Comparison of ENCODE assay signal across 16 mouse cellular contexts in the genomic region with DNA sequence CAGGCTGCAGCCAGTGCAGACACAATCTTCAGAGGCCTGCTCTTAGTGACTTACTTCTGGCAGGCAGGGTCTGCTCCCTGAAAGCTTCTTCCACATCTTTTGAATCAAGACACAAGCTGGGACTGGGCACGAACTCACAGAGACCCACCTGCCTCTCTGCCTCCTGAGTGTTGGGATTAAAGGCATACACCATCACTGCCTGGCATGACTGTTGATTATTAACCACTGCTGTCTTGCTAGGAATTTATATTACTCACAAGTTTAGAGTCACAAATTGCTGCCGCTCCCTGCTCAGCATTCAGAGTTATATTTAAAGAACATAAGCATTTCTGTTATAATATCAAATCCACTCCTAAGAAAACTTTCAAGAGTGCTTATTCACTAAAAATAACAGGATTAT. TPM values are rescaled to one million over a fixed set of nuclear protein-coding genes. Genes with fewer than 3 reads are reported as not detected.
DNase-seq lines count a peak whose midpoint lies in the region; ATAC-seq lines count a peak whose summit lies in the region.
"Had no signal": no experiment of that assay in that cellular context is flagged by ENCODE, and none has a peak within 500 bp of the region (broad histone marks: within the 10 kb centered on the region; RNA-seq: fewer than 3 reads in every experiment).

No protein-coding gene starts in this region.

- peaks cover 24% of the 10 kb centered on the region for H3K36me3 ChIP-seq in kidney, embryonic 15.5 days
- peaks cover 48% of the 10 kb centered on the region for H3K36me3 ChIP-seq in embryonic facial prominence, embryonic 10.5 days (replicated peaks)
- H3K36me3 ChIP-seq in embryonic facial prominence, embryonic 15.5 days, result peaks cover 3% of the 10 kb centered on the region; the same call in 1 of the 2 replicates
- peaks cover 33% of the 10 kb centered on the region for H3K36me3 ChIP-seq in limb, embryonic 12.5 days
- H3K36me3 ChIP-seq: hindbrain, embryonic 15.5 days had no signal

- no peak overlapping the region for H3K4me2 ChIP-seq in kidney, embryonic 15.5 days
- no peak overlapping the region for H3K4me2 ChIP-seq in embryonic facial prominence, embryonic 15.5 days (replicated peaks)
- no peak overlapping the region for H3K4me2 ChIP-seq in limb, embryonic 12.5 days
- H3K4me2 ChIP-seq: hindbrain, embryonic 15.5 days had no signal

- no peaks in the 10 kb centered on the region for H3K27me3 ChIP-seq in kidney, embryonic 15.5 days
- no peaks in the 10 kb centered on the region for H3K27me3 ChIP-seq in embryonic facial prominence, embryonic 10.5 days (replicated peaks; ENCODE audit: low read depth, poor library complexity, severe bottlenecking)
- H3K27me3 ChIP-seq in embryonic facial prominence, embryonic 15.5 days, result no peaks in the 10 kb centered on the region
- no peaks in the 10 kb centered on the region for H3K27me3 ChIP-seq in limb, embryonic 12.5 days
- H3K27me3 ChIP-seq: hindbrain, embryonic 15.5 days had no signal

- H3K4me1 ChIP-seq in kidney, embryonic 15.5 days, result peaks cover 30% of the 10 kb centered on the region
- H3K4me1 ChIP-seq in embryonic facial prominence, embryonic 10.5 days, result peaks cover 23% of the 10 kb centered on the region
- H3K4me1 ChIP-seq in embryonic facial prominence, embryonic 15.5 days, result peaks cover 27% of the 10 kb centered on the region
- peaks cover 34% of the 10 kb centered on the region for H3K4me1 ChIP-seq in limb, embryonic 12.5 days (replicated peaks)

- H3K9me3 ChIP-seq in kidney, embryonic 15.5 days (replicated peaks), result peaks cover 5% of the 10 kb centered on the region; the same call in 1 of the 2 replicates
- peaks cover 15% of the 10 kb centered on the region for H3K9me3 ChIP-seq in embryonic facial prominence, embryonic 10.5 days
- no peaks in the 10 kb centered on the region for H3K9me3 ChIP-seq in embryonic facial prominence, embryonic 15.5 days (replicated peaks)
- H3K9me3 ChIP-seq in limb, embryonic 12.5 days, result peaks cover 8% of the 10 kb centered on the region; the same call in 1 of the 2 replicates
- H3K9me3 ChIP-seq: hindbrain, embryonic 15.5 days had no signal

- H3K4me3 ChIP-seq in kidney, embryonic 15.5 days (replicated peaks), result no peak overlapping the region
- H3K4me3 ChIP-seq in embryonic facial prominence, embryonic 10.5 days, result no peak overlapping the region
- H3K4me3 ChIP-seq in embryonic facial prominence, embryonic 15.5 days (replicated peaks), result no peak overlapping the region
- no peak overlapping the region for H3K4me3 ChIP-seq in limb, embryonic 12.5 days (replicated peaks)
- H3K4me3 ChIP-seq: heart, adult 2 months; hindbrain, embryonic 15.5 days had no signal

- ATAC-seq in kidney, embryonic 15.5 days (replicated peaks; ENCODE audit: low FRiP score), result no peak
- no peak for ATAC-seq in embryonic facial prominence, embryonic 15.5 days (ENCODE audit: insufficient number of reproducible peaks, low FRiP score, low TSS enrichment, low read depth)
- no peak for ATAC-seq in limb, embryonic 12.5 days (ENCODE audit: insufficient number of reproducible peaks, insufficient read depth, low FRiP score, low TSS enrichment, low read depth)

- no peak for DNase-seq in kidney, adult 18-20 months
- DNase-seq in embryonic facial prominence, embryonic 10.5 days (ENCODE audit: low spot score), result no peak
- no peak for DNase-seq in thymus, postnatal 0 days (ENCODE audit: low spot score)
- DNase-seq in layer of hippocampus, adult 11-12 months (ENCODE audit: low spot score), result no peak
- DNase-seq: adrenal gland, postnatal 10 days; cerebellum, adult 9-10 months; heart, adult 2 months; heart, postnatal 10 days; midbrain, embryonic 14.5 days; right cerebral cortex, postnatal 4 days; thymus, adult 2 months had no signal

- H3K9ac ChIP-seq in kidney, embryonic 15.5 days, result no peak overlapping the region
- no peak overlapping the region for H3K9ac ChIP-seq in embryonic facial prominence, embryonic 15.5 days
- no peak overlapping the region for H3K9ac ChIP-seq in limb, embryonic 12.5 days (replicated peaks)
- H3K9ac ChIP-seq: hindbrain, embryonic 15.5 days; liver, embryonic 14.5 days had no signal

- H3K27ac ChIP-seq in kidney, embryonic 15.5 days, result 0 out of 2 replicates have a peak overlapping the region, but pooled peaks have one; percentile 16
- peak overlapping the region; percentile 41 for H3K27ac ChIP-seq in embryonic facial prominence, embryonic 10.5 days (replicated peaks)
- H3K27ac ChIP-seq in embryonic facial prominence, embryonic 15.5 days (replicated peaks), result peak overlapping the region; percentile 55; the same call in 1 of the 2 replicates
- peak overlapping the region; percentile 69 for H3K27ac ChIP-seq in limb, embryonic 12.5 days
- H3K27ac ChIP-seq: heart, adult 2 months; hindbrain, embryonic 15.5 days; liver, embryonic 14.5 days had no signal

- WGBS in kidney, embryonic 15.5 days, result 71% methylated on average over 2 of the region's 2 CpGs
- 88% methylated on average over 2 of the region's 2 CpGs for WGBS in embryonic facial prominence, embryonic 10.5 days
- WGBS in embryonic facial prominence, embryonic 15.5 days, result 66% methylated on average over 2 of the region's 2 CpGs
- 81% methylated on average over 2 of the region's 2 CpGs for WGBS in limb, embryonic 12.5 days

RNA-seq across cellular contexts. Expression of a gene that starts 23.1 kb away (rescaled TPM):
- 19.7 and 19.8 TPM in 2 replicates for polyA plus RNA-seq in kidney, embryonic 15.5 days (2015; fragmentation: Nextera tagmentation; extraction: Ambion mirVana)
- 15.8 and 15.9 TPM in 2 replicates for polyA plus RNA-seq in embryonic facial prominence, embryonic 10.5 days (2016; fragmentation: Nextera tagmentation; extraction: Ambion mirVana)
- 24.8 and 33.1 TPM in 2 replicates for polyA plus RNA-seq in embryonic facial prominence, embryonic 15.5 days (2015; fragmentation: Nextera tagmentation; extraction: Ambion mirVana)
- 23.6 and 26.3 TPM in 2 replicates for polyA plus RNA-seq in limb, embryonic 12.5 days (2016; fragmentation: Nextera tagmentation; extraction: Ambion mirVana)
- 4.6 and 7.1 TPM in 2 replicates for polyA plus RNA-seq in thymus, postnatal 0 days (2015; fragmentation: Nextera tagmentation; extraction: Ambion mirVana)

Comparison
In these comparisons a context has a peak if more than half of its experiments do, and no peak if none do; other contexts are left out.
1. H3K27ac ChIP-seq: peak in every context shown above with its lines; median percentile 69 in limb, embryonic 12.5 days; 55 in embryonic facial prominence, embryonic 15.5 days; 41 in embryonic facial prominence, embryonic 10.5 days; 16 in kidney, embryonic 15.5 days.